Mouse (Mus musculus) erythroblast, embryonic 14.5 days (primary cell): ENCODE results near the gene Col7a1.

Source experiments
- GATA1 ChIP-seq: IDR thresholded peaks from 2 replicates; pipeline ENCODE4 v1.6.1; 2012; ENCODE audit warnings: low read length, inconsistent platforms, mixed read lengths
- TAL1 ChIP-seq: IDR thresholded peaks from 3 replicates; pipeline ENCODE4 v1.6.1; 2012; ENCODE audit warnings: low read length, inconsistent platforms, mixed read lengths

- TF ChIP-seq GATA1 (no peak), TAL1 (no peak)
Observed at GRCm38 (mm10) chr9:108945608-108946007, 7.8 kb upstream of the Col7a1 start.
